Mouse (Mus musculus): ENCODE measurements at regions not wholly inside any gene's neighbourhood (a gene's known extent, or its start where the extent isn't known, plus 50 kb on each side); places are given as distances from the start of the nearest gene placed in this dataset.

GRCm38 (mm10) chr5:132652201-132652600 is 109.1 kb upstream of the Auts2 start:
- TF ChIP-seq CTCF (conservative IDR thresholded peaks at IDR 0.05; ENCODE audit: insufficient read depth, insufficient read length, low read depth, low read length) (no peak), POLR2A (IDR thresholded peaks at IDR 0.05; ENCODE audit: low read depth, low read length) (no peak)
